Mouse (Mus musculus): ENCODE measurements at regions not wholly inside any gene's neighbourhood (a gene's known extent, or its start where the extent isn't known, plus 50 kb on each side); places are given as distances from the start of the nearest gene placed in this dataset.
"Not testable (repeated sequence)": the region's sequence is repeated elsewhere in the genome, so short reads cannot be mapped to it uniquely, and the experiment has no call there.

GRCm38 (mm10) chr17:27290311-27290710, 86.0 kb upstream of the Lemd2 start:
- no peak for DNase-seq (ENCODE audit: extremely low spot score, low read depth, low spot score)

GRCm38 (mm10) chr17:27289804-27290203, 85.5 kb upstream of the Lemd2 start:
- not testable (repeated sequence) for DNase-seq (ENCODE audit: extremely low spot score, low read depth, low spot score)

- not testable (repeated sequence) for DNase-seq (ENCODE audit: extremely low spot score, low read depth, low spot score)
Observed at GRCm38 (mm10) chr17:27287986-27288385, 83.7 kb upstream of the Lemd2 start.

GRCm38 (mm10) chr17:27281241-27281640, 77.0 kb upstream of the Lemd2 start:
- DNase-seq (ENCODE audit: extremely low spot score, low read depth, low spot score), result no peak

GRCm38 (mm10) chr17:27279491-27280288, 75.4 kb upstream of the Lemd2 start:
- DNase-seq (ENCODE audit: extremely low spot score, low read depth, low spot score), result not testable (repeated sequence)

GRCm38 (mm10) chr17:27277786-27278185, 73.5 kb upstream of the Lemd2 start:
- not testable (repeated sequence) for DNase-seq (ENCODE audit: extremely low spot score, low read depth, low spot score)

- not testable (repeated sequence) for DNase-seq (ENCODE audit: extremely low spot score, low read depth, low spot score)
Observed at GRCm38 (mm10) chr17:27271756-27272155, 67.5 kb upstream of the Lemd2 start.

GRCm38 (mm10) chr17:27270776-27271175, 66.5 kb upstream of the Lemd2 start:
- DNase-seq (ENCODE audit: extremely low spot score, low read depth, low spot score), result not testable (repeated sequence)

- DNase-seq (ENCODE audit: extremely low spot score, low read depth, low spot score), result not testable (repeated sequence)
Observed at GRCm38 (mm10) chr17:27264607-27265006, 60.3 kb upstream of the Lemd2 start.

GRCm38 (mm10) chr17:27262607-27263006, 58.3 kb upstream of the Lemd2 start:
- DNase-seq (ENCODE audit: extremely low spot score, low read depth, low spot score), result no peak

GRCm38 (mm10) chr17:27261981-27262380, 57.7 kb upstream of the Lemd2 start:
- DNase-seq (ENCODE audit: extremely low spot score, low read depth, low spot score), result no peak

GRCm38 (mm10) chr17:27261251-27261650, 57.0 kb upstream of the Lemd2 start:
- DNase-seq (ENCODE audit: extremely low spot score, low read depth, low spot score), result no peak

- DNase-seq (ENCODE audit: extremely low spot score, low read depth, low spot score), result no peak
Observed at GRCm38 (mm10) chr17:27260116-27260515, 55.8 kb upstream of the Lemd2 start.

- DNase-seq (ENCODE audit: extremely low spot score, low read depth, low spot score), result no peak
Observed at GRCm38 (mm10) chr17:27257345-27257744, 53.1 kb upstream of the Lemd2 start.

GRCm38 (mm10) chr17:27255804-27256203, 51.5 kb upstream of the Lemd2 start:
- DNase-seq (ENCODE audit: extremely low spot score, low read depth, low spot score), result no peak

All from hindlimb bud, embryonic 11.5 days (tissue).